Mouse (Mus musculus) forebrain, embryonic 10.5 days (tissue): ENCODE measurements at regions not wholly inside any gene's neighbourhood (a gene's known extent, or its start where the extent isn't known, plus 50 kb on each side); places are given as distances from the start of the nearest gene placed in this dataset.

ENCODE experiments used
- DNase-seq: peaks from one replicate; pipeline ENCODE4 v3.0.0-alpha.2; 2017; ENCODE audit warnings: low spot score; ENCODE audit errors: extremely low spot score
- H3K27ac ChIP-seq: fragments of 300-500 bp; sonication (generic); 2 replicates; pipeline ENCODE4 v1.5.1; 2016; ENCODE audit warnings: mild to moderate bottlenecking
- H3K27me3 ChIP-seq: fragments of 300-500 bp; sonication (generic); 2 replicates; pipeline ENCODE4 v1.6.1; 2016; ENCODE audit warnings: mild to moderate bottlenecking; ENCODE audit not compliant: poor library complexity, severe bottlenecking
- H3K36me3 ChIP-seq: fragments of 300-500 bp; sonication (generic); replicated peaks from 2 replicates; pipeline ENCODE4 v1.6.1; 2016; ENCODE audit warnings: mild to moderate bottlenecking, moderate library complexity
- H3K4me1 ChIP-seq: fragments of 300-500 bp; sonication (generic); 2 replicates; pipeline ENCODE4 v1.6.1; 2016
- H3K4me3 ChIP-seq: fragments of 300-500 bp; sonication (generic); 2 replicates; pipeline ENCODE4 v1.5.1; 2016; ENCODE audit warnings: mild to moderate bottlenecking, moderate library complexity
- H3K9me3 ChIP-seq: fragments of 300-500 bp; sonication (generic); 2 replicates; pipeline ENCODE4 v1.6.1; 2016; ENCODE audit warnings: mild to moderate bottlenecking, moderate library complexity
- WGBS: fragments of 180-500 bp; shearing (Covaris S2); methylation state at CpG from one replicate; pipeline ENCODE4 v1.1.7; 2016; 5-methylcytosine and 5-hydroxymethylcytosine counted together

- no peak for DNase-seq
- 81% methylated on average over 17 of the region's 17 CpGs for WGBS
Measured at GRCm38 (mm10) chr2:74119167-74119937, 208.2 kb upstream of the Atp5g3 start.

GRCm38 (mm10) chr2:74106472-74106871 lies 195.3 kb upstream of the Atp5g3 start:
- Histone ChIP-seq H3K27ac (no peak overlapping the region), H3K27me3 (no peaks in the 10 kb centered on the region), H3K36me3 (no peaks in the 10 kb centered on the region), H3K9me3 (no peaks in the 10 kb centered on the region), H3K4me3 (no peak overlapping the region), H3K4me1 (no peaks in the 10 kb centered on the region)
- DNase-seq, result no peak
- 84% methylated on average over 4 of the region's 4 CpGs for WGBS

More at GRCm38 (mm10) chr2:74119167-74119937, 208.2 kb upstream of the Atp5g3 start:
- peaks cover 28% of the 10 kb centered on the region for H3K4me1 ChIP-seq
- peaks cover 3% of the 10 kb centered on the region; the same call in 1 of the 2 replicates for H3K27me3 ChIP-seq
- H3K36me3 ChIP-seq, result no peaks in the 10 kb centered on the region
- H3K9me3 ChIP-seq, result no peaks in the 10 kb centered on the region
- H3K27ac ChIP-seq, result no peak overlapping the region
- H3K4me3 ChIP-seq, result no peak overlapping the region

- peaks cover 4% of the 10 kb centered on the region; the same call in 1 of the 2 replicates for H3K4me1 ChIP-seq
- H3K9me3 ChIP-seq, result no peaks in the 10 kb centered on the region
- H3K27me3 ChIP-seq, result no peaks in the 10 kb centered on the region
- no peak for DNase-seq
- H3K36me3 ChIP-seq, result no peaks in the 10 kb centered on the region
- no peak overlapping the region for H3K4me3 ChIP-seq
- WGBS, result 89% methylated on average over 9 of the region's 9 CpGs
- no peak overlapping the region for H3K27ac ChIP-seq
Measured at GRCm38 (mm10) chr2:74099671-74100372, 188.7 kb upstream of the Atp5g3 start.

GRCm38 (mm10) chr2:74096809-74097208 lies 185.7 kb upstream of the Atp5g3 start:
- Histone ChIP-seq H3K36me3 (no peaks in the 10 kb centered on the region), H3K4me1 (peaks cover 4% of the 10 kb centered on the region; the same call in 1 of the 2 replicates), H3K27me3 (no peaks in the 10 kb centered on the region), H3K9me3 (no peaks in the 10 kb centered on the region; the same call in 1 of the 2 replicates), H3K27ac (no peak overlapping the region), H3K4me3 (no peak overlapping the region)
- DNase-seq, result no peak
- WGBS, result 88% methylated on average over 2 of the region's 2 CpGs

- 90% methylated on average over 7 of the region's 7 CpGs for WGBS
- no peak for DNase-seq
- no peaks in the 10 kb centered on the region for H3K27me3 ChIP-seq
Measured at GRCm38 (mm10) chr2:74093494-74093893, 182.4 kb upstream of the Atp5g3 start.

GRCm38 (mm10) chr2:74087375-74087774 lies 176.2 kb upstream of the Atp5g3 start:
- no peaks in the 10 kb centered on the region for H3K36me3 ChIP-seq
- H3K9me3 ChIP-seq, result no peaks in the 10 kb centered on the region
- WGBS, result 87% methylated on average over 3 of the region's 3 CpGs
- peaks cover 5% of the 10 kb centered on the region; the same call in 1 of the 2 replicates for H3K4me1 ChIP-seq
- H3K27me3 ChIP-seq, result no peaks in the 10 kb centered on the region
- no peak for DNase-seq
- no peak overlapping the region for H3K4me3 ChIP-seq
- H3K27ac ChIP-seq, result no peak overlapping the region

More at GRCm38 (mm10) chr2:74093494-74093893, 182.4 kb upstream of the Atp5g3 start:
- Histone ChIP-seq H3K4me3 (no peak overlapping the region), H3K27ac (no peak overlapping the region), H3K9me3 (no peaks in the 10 kb centered on the region; the same call in 1 of the 2 replicates), H3K4me1 (no peaks in the 10 kb centered on the region), H3K36me3 (no peaks in the 10 kb centered on the region)

GRCm38 (mm10) chr2:74084971-74085370 lies 173.8 kb upstream of the Atp5g3 start:
- peaks cover 5% of the 10 kb centered on the region; the same call in 1 of the 2 replicates for H3K4me1 ChIP-seq
- H3K36me3 ChIP-seq, result no peaks in the 10 kb centered on the region
- H3K27ac ChIP-seq, result no peak overlapping the region
- H3K27me3 ChIP-seq, result no peaks in the 10 kb centered on the region
- 89% methylated on average over 6 of the region's 6 CpGs for WGBS
- no peaks in the 10 kb centered on the region for H3K9me3 ChIP-seq
- H3K4me3 ChIP-seq, result no peak overlapping the region
- no peak for DNase-seq

GRCm38 (mm10) chr2:74076774-74077173 lies 165.6 kb upstream of the Atp5g3 start:
- no peak for DNase-seq
- Histone ChIP-seq H3K9me3 (no peaks in the 10 kb centered on the region), H3K27me3 (no peaks in the 10 kb centered on the region), H3K4me1 (peaks cover 30% of the 10 kb centered on the region), H3K4me3 (no peak overlapping the region), H3K36me3 (no peaks in the 10 kb centered on the region), H3K27ac (no peak overlapping the region)
- 72% methylated on average over 4 of the region's 4 CpGs for WGBS

- DNase-seq, result no peak
- H3K4me3 ChIP-seq, result no peak overlapping the region
- no peaks in the 10 kb centered on the region for H3K36me3 ChIP-seq
- H3K27me3 ChIP-seq, result no peaks in the 10 kb centered on the region
- H3K4me1 ChIP-seq, result peaks cover 30% of the 10 kb centered on the region
- 91% methylated on average over 1 of the region's 1 CpGs for WGBS
- H3K27ac ChIP-seq, result no peak overlapping the region
- no peaks in the 10 kb centered on the region for H3K9me3 ChIP-seq
Measured at GRCm38 (mm10) chr2:74075566-74075965, 164.4 kb upstream of the Atp5g3 start.

GRCm38 (mm10) chr2:74073396-74073795 lies 162.3 kb upstream of the Atp5g3 start:
- WGBS, result 91% methylated on average over 1 of the region's 1 CpGs
- Histone ChIP-seq H3K27me3 (0 out of 2 replicates have a peak, but pooled peaks cover 8% of the 10 kb centered on the region), H3K4me3 (no peak overlapping the region)

GRCm38 (mm10) chr2:74066652-74067051 lies 155.5 kb upstream of the Atp5g3 start:
- Histone ChIP-seq H3K27me3 (peaks cover 43% of the 10 kb centered on the region), H3K36me3 (no peaks in the 10 kb centered on the region), H3K4me1 (peaks cover 14% of the 10 kb centered on the region), H3K4me3 (no peak overlapping the region), H3K27ac (no peak overlapping the region), H3K9me3 (no peaks in the 10 kb centered on the region)
- WGBS, result 6% methylated on average over 11 of the region's 11 CpGs
- DNase-seq, result peak; percentile 48

More at GRCm38 (mm10) chr2:74073396-74073795, 162.3 kb upstream of the Atp5g3 start:
- no peak overlapping the region for H3K27ac ChIP-seq
- no peak for DNase-seq
- peaks cover 30% of the 10 kb centered on the region for H3K4me1 ChIP-seq
- no peaks in the 10 kb centered on the region for H3K9me3 ChIP-seq
- H3K36me3 ChIP-seq, result no peaks in the 10 kb centered on the region

- Histone ChIP-seq H3K27ac (no peak overlapping the region), H3K9me3 (no peaks in the 10 kb centered on the region), H3K4me3 (no peak overlapping the region), H3K4me1 (peaks cover 14% of the 10 kb centered on the region), H3K36me3 (no peaks in the 10 kb centered on the region), H3K27me3 (peaks cover 43% of the 10 kb centered on the region)
- 80% methylated on average over 9 of the region's 9 CpGs for WGBS
- no peak for DNase-seq
Measured at GRCm38 (mm10) chr2:74064369-74064768, 153.2 kb upstream of the Atp5g3 start.

GRCm38 (mm10) chr2:74063777-74064176 lies 152.7 kb upstream of the Atp5g3 start:
- Histone ChIP-seq H3K4me3 (no peak overlapping the region), H3K27me3 (peaks cover 37% of the 10 kb centered on the region), H3K9me3 (no peaks in the 10 kb centered on the region), H3K4me1 (peaks cover 14% of the 10 kb centered on the region), H3K27ac (no peak overlapping the region), H3K36me3 (no peaks in the 10 kb centered on the region)
- no peak for DNase-seq
- WGBS, result 78% methylated on average over 15 of the region's 15 CpGs
